Mouse (Mus musculus) splenic B cell, adult 2 months (primary cell): ENCODE measurements around the gene Cebpa.
A peak's percentile ranks its signal among the peaks of the same experiment; 100 is the strongest.

Experiments
- DNase-seq: peaks from one replicate; pipeline ENCODE4 v3.0.0-alpha.2; 2011; ENCODE audit warnings: low read depth, low spot score
- H3K27me3 ChIP-seq: 2 replicates; pipeline ENCODE4 v1.6.1; 2012; ENCODE audit warnings: mild to moderate bottlenecking, low read length, moderate library complexity, mixed read lengths; ENCODE audit not compliant: control insufficient read depth, poor library complexity, insufficient read depth, severe bottlenecking
- H3K36me3 ChIP-seq: 2 replicates; pipeline ENCODE4 v1.6.1; 2012; ENCODE audit warnings: mild to moderate bottlenecking, low read length, moderate library complexity, mixed read lengths; ENCODE audit not compliant: control insufficient read depth, poor library complexity, insufficient read depth, severe bottlenecking

The Cebpa gene

GRCm38 (mm10) chr7:35113136-35113535 lies 6.0 kb upstream of the Cebpa start:
- no peak for DNase-seq

DNA sequence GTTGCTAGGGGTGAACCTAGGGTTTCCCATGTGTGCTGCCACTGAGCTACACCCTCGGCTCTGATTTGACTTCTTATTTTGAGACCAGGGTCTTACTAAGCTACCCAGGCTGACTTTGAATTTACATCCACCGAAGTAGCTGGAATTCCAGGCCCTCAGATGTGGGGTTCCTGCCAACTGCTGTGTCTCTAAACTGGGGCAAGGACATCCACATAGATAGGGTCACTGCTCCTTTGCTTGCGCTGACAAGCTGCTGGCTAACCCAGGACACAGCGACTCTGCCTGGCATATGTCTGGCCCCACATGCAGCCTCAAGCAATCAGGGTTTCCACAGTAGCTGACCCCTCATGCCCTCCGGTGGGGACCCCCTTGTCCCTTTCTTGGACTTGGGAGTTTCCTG lies 5.4 kb upstream of the Cebpa start:
- H3K36me3 ChIP-seq: no peaks in the 10 kb centered on the region
- no peaks in the 10 kb centered on the region; the same call in 1 of the 2 replicates for H3K27me3 ChIP-seq
- DNase-seq: no peak

More at GRCm38 (mm10) chr7:35113136-35113535, 6.0 kb upstream of the Cebpa start:
- no peaks in the 10 kb centered on the region for H3K27me3 ChIP-seq
- H3K36me3 ChIP-seq: no peaks in the 10 kb centered on the region

DNA sequence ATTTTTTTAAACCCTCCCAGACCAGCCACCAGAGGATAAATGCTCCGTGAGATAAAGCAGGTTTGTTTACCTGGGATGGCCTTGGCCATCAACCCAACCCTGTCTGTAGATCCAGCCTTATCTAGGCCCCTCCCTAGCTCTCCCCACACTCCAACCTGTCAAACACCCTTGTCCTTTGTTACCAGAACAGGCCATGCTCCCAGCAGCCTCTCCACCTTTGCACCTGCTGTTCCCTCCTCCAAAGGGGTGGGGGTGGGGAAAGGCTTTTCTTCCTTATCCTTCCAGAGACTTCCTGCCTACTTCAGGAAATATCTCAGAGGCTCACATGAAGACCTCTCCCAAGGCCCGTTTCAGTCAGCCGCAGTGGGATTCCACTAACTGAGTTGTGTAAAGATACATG lies 2.6 kb upstream of the Cebpa start:
- Histone ChIP-seq H3K27me3 (no peaks in the 10 kb centered on the region; the same call in 1 of the 2 replicates), H3K36me3 (no peaks in the 10 kb centered on the region)
- DNase-seq: no peak

DNA sequence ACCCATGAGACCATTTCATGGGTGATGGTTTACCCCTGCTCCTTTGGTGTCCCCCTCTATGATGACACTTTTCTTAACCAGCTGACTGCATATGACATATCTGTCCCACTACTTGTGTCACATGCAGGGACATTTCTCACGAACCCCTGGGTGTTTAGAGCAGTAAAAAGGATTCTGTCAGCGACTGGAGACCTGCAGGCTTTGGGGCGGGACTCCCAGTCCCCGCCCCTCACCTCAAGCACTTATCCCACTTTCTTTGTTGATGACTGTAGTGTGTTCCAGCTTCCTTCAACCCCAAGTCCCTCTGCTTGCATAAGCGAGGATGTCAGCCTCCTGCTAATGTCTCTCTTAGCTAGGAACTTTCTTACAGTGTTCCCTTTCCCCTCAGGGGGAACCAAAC lies 2.0 kb upstream of the Cebpa start:
- Histone ChIP-seq H3K36me3 (no peaks in the 10 kb centered on the region), H3K27me3 (no peaks in the 10 kb centered on the region; the same call in 1 of the 2 replicates)
- no peak for DNase-seq

- Histone ChIP-seq H3K27me3 (no peaks in the 10 kb centered on the region; the same call in 1 of the 2 replicates), H3K36me3 (no peaks in the 10 kb centered on the region)
- no peak for DNase-seq
Measured at GRCm38 (mm10) chr7:35117761-35118098, 1.4 kb upstream of the Cebpa start.

DNA sequence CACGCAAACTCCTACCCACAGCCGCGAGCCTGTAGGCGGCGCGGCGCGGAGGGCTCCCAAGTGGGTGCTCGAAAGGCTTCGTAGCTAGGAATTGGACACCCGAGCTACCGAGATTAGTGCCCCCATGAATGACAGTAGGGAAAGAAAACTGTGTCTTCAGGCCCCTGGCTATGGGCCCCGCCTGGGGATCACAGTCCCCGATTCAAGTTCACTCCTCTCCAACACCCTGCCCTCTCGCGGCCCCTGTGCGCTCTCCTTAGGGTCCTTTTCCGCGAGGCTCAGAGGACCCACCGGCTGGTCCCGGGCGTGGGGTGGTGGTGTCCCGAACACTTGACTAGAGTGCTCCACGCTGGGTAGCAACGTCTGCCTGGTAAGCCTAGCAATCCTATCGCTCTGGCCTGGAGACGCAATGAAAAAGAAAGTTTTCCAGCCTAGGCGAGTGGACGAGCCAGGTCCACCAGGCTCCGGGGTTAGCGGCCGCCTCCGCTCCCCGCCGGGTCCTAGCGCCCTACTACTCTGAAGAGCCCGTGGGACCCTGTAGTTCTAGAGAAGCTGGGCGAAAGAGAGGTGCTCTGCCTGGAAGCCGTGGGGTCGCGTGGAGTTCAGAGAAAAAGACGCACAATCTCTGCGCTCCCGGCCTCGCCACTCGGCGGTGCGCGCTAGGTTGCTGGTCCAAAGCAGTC lies 853 bp upstream of the Cebpa start:
- peak; percentile 38 for DNase-seq
- Histone ChIP-seq H3K27me3 (no peaks in the 10 kb centered on the region; the same call in 1 of the 2 replicates), H3K36me3 (no peaks in the 10 kb centered on the region)

DNA sequence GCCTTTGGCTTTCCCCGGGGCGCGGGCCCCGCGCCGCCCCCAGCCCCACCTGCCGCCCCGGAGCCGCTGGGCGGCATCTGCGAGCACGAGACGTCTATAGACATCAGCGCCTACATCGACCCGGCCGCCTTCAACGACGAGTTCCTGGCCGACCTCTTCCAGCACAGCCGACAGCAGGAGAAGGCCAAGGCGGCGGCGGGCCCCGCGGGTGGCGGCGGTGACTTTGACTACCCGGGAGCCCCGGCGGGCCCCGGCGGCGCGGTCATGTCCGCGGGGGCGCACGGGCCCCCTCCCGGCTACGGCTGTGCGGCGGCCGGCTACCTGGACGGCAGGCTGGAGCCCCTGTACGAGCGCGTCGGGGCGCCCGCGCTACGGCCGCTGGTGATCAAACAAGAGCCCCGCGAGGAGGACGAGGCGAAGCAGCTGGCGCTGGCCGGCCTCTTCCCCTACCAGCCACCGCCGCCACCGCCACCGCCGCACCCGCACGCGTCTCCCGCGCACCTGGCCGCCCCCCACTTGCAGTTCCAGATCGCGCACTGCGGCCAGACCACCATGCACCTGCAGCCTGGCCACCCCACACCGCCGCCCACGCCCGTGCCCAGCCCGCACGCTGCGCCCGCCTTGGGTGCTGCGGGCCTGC lies 533 bp downstream of the Cebpa start:
- no peaks in the 10 kb centered on the region for H3K36me3 ChIP-seq
- H3K27me3 ChIP-seq: no peaks in the 10 kb centered on the region; the same call in 1 of the 2 replicates
- DNase-seq: no peak

- DNase-seq: no peak
- H3K27me3 ChIP-seq: no peaks in the 10 kb centered on the region; the same call in 1 of the 2 replicates
- no peaks in the 10 kb centered on the region for H3K36me3 ChIP-seq
Measured at GRCm38 (mm10) chr7:35120146-35120691, 1.1 kb downstream of the Cebpa start.

GRCm38 (mm10) chr7:35121150-35121549 lies 2.1 kb downstream of the Cebpa start:
- DNase-seq: no peak
- no peaks in the 10 kb centered on the region for H3K36me3 ChIP-seq
- no peaks in the 10 kb centered on the region; the same call in 1 of the 2 replicates for H3K27me3 ChIP-seq

GRCm38 (mm10) chr7:35122401-35123320 lies 3.6 kb downstream of the Cebpa start:
- no peaks in the 10 kb centered on the region; the same call in 1 of the 2 replicates for H3K27me3 ChIP-seq
- DNase-seq: no peak
- no peaks in the 10 kb centered on the region for H3K36me3 ChIP-seq

DNA sequence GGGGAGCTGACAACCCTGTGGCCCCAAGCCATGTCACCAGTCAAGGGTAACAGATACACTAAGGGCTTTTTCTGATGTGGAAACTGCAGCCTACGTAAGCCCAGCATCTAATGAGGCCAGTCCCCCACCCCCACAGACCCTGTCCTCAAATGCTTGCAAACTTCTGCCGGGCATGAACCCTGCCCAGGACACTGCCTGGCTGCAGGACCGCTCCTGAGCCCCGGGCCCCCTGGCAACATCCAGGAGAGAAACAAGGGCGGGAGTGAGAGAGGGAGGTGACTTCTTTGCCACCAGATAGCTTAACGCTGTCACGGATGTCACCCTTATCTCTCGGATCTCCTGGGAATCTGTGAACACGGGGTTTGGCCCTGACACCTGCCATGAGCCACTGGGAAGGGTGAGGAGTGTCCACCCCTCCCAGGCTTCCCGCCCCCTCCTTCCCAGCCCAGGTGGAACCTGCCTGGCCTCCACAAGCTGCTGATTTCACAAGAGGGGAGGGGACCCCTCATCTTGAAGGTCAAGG lies 4.4 kb downstream of the Cebpa start:
- Histone ChIP-seq H3K36me3 (no peaks in the 10 kb centered on the region), H3K27me3 (no peaks in the 10 kb centered on the region; the same call in 1 of the 2 replicates)
- DNase-seq: no peak

DNA sequence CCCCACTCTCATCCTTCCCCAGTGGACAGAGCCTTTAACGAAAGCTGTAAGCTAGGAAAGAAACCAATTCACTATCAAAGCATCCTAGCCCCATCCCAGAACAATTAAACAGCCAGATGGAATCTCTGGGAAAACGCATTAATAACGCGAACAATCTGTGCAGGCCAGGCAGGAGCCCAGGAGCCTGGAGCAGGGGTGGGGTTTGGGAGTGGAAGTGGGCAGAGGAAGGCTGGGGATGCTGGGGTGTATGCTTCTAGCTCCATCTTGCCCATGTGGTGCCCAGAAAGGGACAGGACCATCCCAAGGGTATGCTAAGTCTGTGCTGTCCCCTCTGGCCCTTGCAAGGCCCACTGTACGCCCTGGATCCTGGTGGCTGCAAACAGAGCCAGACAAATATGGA lies 5.1 kb downstream of the Cebpa start:
- no peaks in the 10 kb centered on the region for H3K27me3 ChIP-seq
- no peak for DNase-seq
- no peaks in the 10 kb centered on the region for H3K36me3 ChIP-seq

DNA sequence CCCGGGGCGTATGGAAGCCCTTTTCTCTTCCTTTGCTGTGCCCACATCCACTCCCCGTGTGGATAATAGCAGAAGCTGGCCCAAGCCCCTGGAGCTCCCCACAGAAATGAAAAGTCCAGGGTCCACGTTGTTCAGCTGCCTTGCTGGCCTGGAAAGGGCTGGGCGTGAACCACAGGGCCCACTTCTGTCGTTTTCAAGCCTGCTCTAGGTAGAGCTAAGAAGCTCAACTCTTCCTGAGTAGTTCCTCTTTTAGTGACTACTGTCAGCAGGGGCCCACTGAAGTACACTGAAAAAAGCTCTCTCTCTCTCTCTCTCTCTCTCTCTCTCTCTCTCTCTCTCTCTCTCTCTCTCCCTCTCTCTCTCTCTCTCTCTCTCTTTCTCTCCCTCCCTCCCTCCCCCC lies 5.7 kb downstream of the Cebpa start:
- no peaks in the 10 kb centered on the region for H3K36me3 ChIP-seq
- H3K27me3 ChIP-seq: no peaks in the 10 kb centered on the region
- no peak for DNase-seq

- DNase-seq: no peak
Measured at GRCm38 (mm10) chr7:35125971-35126370, 6.9 kb downstream of the Cebpa start.

More at GRCm38 (mm10) chr7:35125971-35126370, 6.9 kb downstream of the Cebpa start:
- H3K27me3 ChIP-seq: no peaks in the 10 kb centered on the region
- no peaks in the 10 kb centered on the region for H3K36me3 ChIP-seq
